Mouse (Mus musculus) CH12.LX (cell line): ENCODE results near the gene Clic4. TPM values are rescaled to one million over a fixed set of nuclear protein-coding genes. Genes with fewer than 3 reads are reported as not detected.

Experiments used
- DNase-seq: peaks from one replicate; pipeline ENCODE4 v3.0.0-alpha.2; 2013; ENCODE audit errors: extremely low read depth
- H3K27ac ChIP-seq: 2 replicates; pipeline ENCODE4 v1.5.1; 2012; ENCODE audit warnings: low read depth, mild to moderate bottlenecking, control low read depth, moderate library complexity; ENCODE audit not compliant: insufficient read depth
- H3K27me3 ChIP-seq: replicated peaks from 2 replicates; pipeline ENCODE3; 2012; ENCODE audit warnings: inconsistent platforms
- H3K36me3 ChIP-seq, 2 experiments: replicated peaks in 1 of 2; 2 replicates each; pipeline versions ENCODE3 to v1.6.1; 2012; ENCODE audit warnings: inconsistent platforms in 1 of 2, low read length in 1 of 2, mild to moderate bottlenecking in 1 of 2, mixed read lengths in 1 of 2, moderate library complexity in 1 of 2; ENCODE audit not compliant: control insufficient read depth in 1 of 2, insufficient read depth in 1 of 2
- H3K4me1 ChIP-seq, 2 experiments: 2 replicates each; pipeline ENCODE4 v1.6.1; 2012; ENCODE audit warnings: inconsistent platforms in 1 of 2, moderate library complexity in 1 of 2; ENCODE audit not compliant: insufficient read depth in 2 of 2, control insufficient read depth in 1 of 2
- H3K4me2 ChIP-seq: 2 replicates; pipeline ENCODE4 v1.6.1; 2012; ENCODE audit warnings: low read depth, mild to moderate bottlenecking, control low read depth; ENCODE audit not compliant: poor library complexity, insufficient read depth, severe bottlenecking
- H3K4me3 ChIP-seq, 3 experiments: fragments of 150-350 bp in 1 of 3; sonication (generic) in 1 of 3; replicated peaks in 1 of 3; 2 replicates each; pipeline versions ENCODE3 to v1.5.1; 2011 to 2012; ENCODE audit warnings: low read depth in 2 of 3, low read length in 2 of 3, mild to moderate bottlenecking in 2 of 3, moderate library complexity in 2 of 3, control low read depth in 1 of 3, improper control_type of control experiment in 1 of 3, inconsistent platforms in 1 of 3, mixed read lengths in 1 of 3; ENCODE audit not compliant: poor library complexity in 1 of 3
- H3K79me2 ChIP-seq: replicated peaks from 2 replicates; pipeline ENCODE4 v1.6.1; 2012; ENCODE audit warnings: mild to moderate bottlenecking, moderate library complexity; ENCODE audit not compliant: control insufficient read depth, poor library complexity, insufficient read depth, severe bottlenecking; ENCODE audit errors: extremely low read depth
- H3K9ac ChIP-seq: 2 replicates; pipeline ENCODE4 v1.6.1; 2012; ENCODE audit warnings: low read depth, mild to moderate bottlenecking, control low read depth, moderate library complexity; ENCODE audit not compliant: insufficient read depth
- H3K9me3 ChIP-seq: replicated peaks from 2 replicates; pipeline ENCODE3; 2012; ENCODE audit warnings: low read length, inconsistent platforms, mixed read lengths
- CHD1 ChIP-seq: IDR thresholded peaks from 2 replicates; pipeline ENCODE4 v1.6.1; 2012; ENCODE audit warnings: low read depth, low read length, improper control_type of control experiment, inconsistent platforms
- ELF1 ChIP-seq: IDR thresholded peaks from 2 replicates; pipeline ENCODE4 v1.6.1; 2014; ENCODE audit warnings: low read depth, mild to moderate bottlenecking, inconsistent platforms, low read length, improper control_type of control experiment
- ETS1 ChIP-seq: conservative IDR thresholded peaks from 2 replicates; pipeline ENCODE4 v1.6.1; 2012; ENCODE audit warnings: low read depth, mild to moderate bottlenecking, inconsistent platforms, low read length, improper control_type of control experiment, moderate library complexity
- HCFC1 ChIP-seq: IDR thresholded peaks from 2 replicates; pipeline ENCODE4 v1.6.1; 2012; ENCODE audit warnings: low read depth, mild to moderate bottlenecking, inconsistent platforms, low read length, improper control_type of control experiment
- JUND ChIP-seq: conservative IDR thresholded peaks from 2 replicates; pipeline ENCODE4 v1.6.1; 2011; ENCODE audit warnings: low read depth, low read length, improper control_type of control experiment
- MAZ ChIP-seq: IDR thresholded peaks from 2 replicates; pipeline ENCODE4 v1.6.1; 2012; ENCODE audit warnings: low read depth, mild to moderate bottlenecking, inconsistent platforms, low read length, improper control_type of control experiment, moderate library complexity
- MEF2A ChIP-seq: IDR thresholded peaks from 2 replicates; pipeline ENCODE4 v1.6.1; 2014; ENCODE audit warnings: low read depth, mild to moderate bottlenecking, inconsistent platforms, low read length, improper control_type of control experiment, borderline replicate concordance
- NELFE ChIP-seq: IDR thresholded peaks from 2 replicates; pipeline ENCODE4 v1.6.1; 2011; ENCODE audit warnings: low read depth, low read length, improper control_type of control experiment
- POLR2A ChIP-seq: IDR thresholded peaks from 2 replicates; pipeline ENCODE4 v1.6.1; 2011; ENCODE audit warnings: low read depth, mild to moderate bottlenecking, improper control_type of control experiment, low read length
- POLR2AphosphoS2 ChIP-seq: IDR thresholded peaks from 2 replicates; pipeline ENCODE4 v1.6.1; 2011; ENCODE audit warnings: low read depth, low read length, improper control_type of control experiment
- RAD21 ChIP-seq: IDR thresholded peaks from 2 replicates; pipeline ENCODE4 v1.6.1; 2011; ENCODE audit warnings: low read depth, mild to moderate bottlenecking, low read length, improper control_type of control experiment, moderate library complexity
- RCOR1 ChIP-seq: conservative IDR thresholded peaks from 2 replicates; pipeline ENCODE4 v1.6.1; 2012; ENCODE audit warnings: low read depth, mild to moderate bottlenecking, inconsistent platforms, low read length, improper control_type of control experiment
- TCF12 ChIP-seq: IDR thresholded peaks from 2 replicates; pipeline ENCODE4 v1.6.1; 2014; ENCODE audit warnings: low read depth, mild to moderate bottlenecking, inconsistent platforms, low read length, improper control_type of control experiment
- USF1 ChIP-seq: IDR thresholded peaks from 2 replicates; pipeline ENCODE4 v1.6.1; 2014; ENCODE audit warnings: low read depth, mild to moderate bottlenecking, inconsistent platforms, low read length, improper control_type of control experiment
- ZC3H11A ChIP-seq: IDR thresholded peaks from 2 replicates; pipeline ENCODE4 v1.6.1; 2012; ENCODE audit warnings: low read depth, mild to moderate bottlenecking, inconsistent platforms, low read length, improper control_type of control experiment
- ZMIZ1 ChIP-seq: IDR thresholded peaks from 2 replicates; pipeline ENCODE4 v1.6.1; 2012; ENCODE audit warnings: low read depth, mild to moderate bottlenecking, inconsistent platforms, low read length, improper control_type of control experiment
- dilution Hi-C: fragments of 300-500 bp; cut with MboI; formaldehyde crosslinking; loops from 2 replicates; pipeline ENCODE4 v1.14.3; 2020; ENCODE audit warnings: low sequenced_read_pairs; ENCODE audit not compliant: extremely low pct_unique_long_range_greater_than_20kb, extremely low pct_ligation_motif_present
- in situ Hi-C: fragments of 300-500 bp; cut with MboI; formaldehyde crosslinking; loops from 3 replicates; pipeline ENCODE4 v1.14.3; 2019; ENCODE audit warnings: low sequenced_read_pairs, low pct_ligation_motif_present, low pct_unique_long_range_greater_than_20kb, mixed read lengths
- polyA plus RNA-seq: library from polyadenylated mRNA; unstranded; fragments of >175 nt; gene quantifications from 2 replicates; pipeline ENCODE4 v1.2.1, GENCODE M21; 2012; ENCODE audit warnings: low read depth; ENCODE audit not compliant: insufficient read length
- total RNA-seq, 2 experiments: library from RNA; depleted of rRNA; stranded (reverse); fragments of 300-350 nt in 1 of 2; fragments of >200 nt in 1 of 2; gene quantifications; 2 replicates each; pipeline ENCODE4 v1.2.3; 2012 to 2014

Clic4 gene
- total and polyA plus RNA-seq, 3 experiments = 154 to 214 (median 199) TPM

GRCm38 (mm10) chr4:135167816-135168527 lies 104.6 kb downstream of the Clic4 start:
- no peak overlapping the region for H3K9ac ChIP-seq
- dilution Hi-C loops (no loop called here), in situ Hi-C loops (no loop called here)
- TF ChIP-seq ZC3H11A = no peak
- TF ChIP-seq CHD1 = no peak
- no peak for TF ChIP-seq NELFE
- TF ChIP-seq POLR2A = no peak
- H3K36me3 ChIP-seq = peaks cover 94 to 99% of the 10 kb centered on the region in 2 experiments
- peaks cover 0 to 22% of the 10 kb centered on the region in 2 experiments; a peak in 2 of 4 replicates for H3K4me1 ChIP-seq
- peaks cover 6% of the 10 kb centered on the region for H3K79me2 ChIP-seq
- no peaks in the 10 kb centered on the region for H3K9me3 ChIP-seq
- no peak overlapping the region for H3K27ac ChIP-seq
- no peaks in the 10 kb centered on the region for H3K27me3 ChIP-seq
- H3K4me3 ChIP-seq = no peak overlapping the region
- H3K4me2 ChIP-seq = no peak overlapping the region
- DNase-seq = no peak

GRCm38 (mm10) chr4:135166413-135167225 lies 106.0 kb downstream of the Clic4 start:
- Histone ChIP-seq H3K27ac (no peak overlapping the region), H3K9ac (no peak overlapping the region), H3K4me1 (peaks cover 3 to 34% of the 10 kb centered on the region in 2 experiments), H3K4me3 (no peak overlapping the region), H3K27me3 (no peaks in the 10 kb centered on the region), H3K36me3 (peaks cover 83 to 96% of the 10 kb centered on the region in 2 experiments), H3K9me3 (no peaks in the 10 kb centered on the region), H3K4me2 (no peak overlapping the region), H3K79me2 (peaks cover 15% of the 10 kb centered on the region)
- TF ChIP-seq MEF2A = no peak
- no peak for TF ChIP-seq POLR2AphosphoS2
- TF ChIP-seq MAZ = no peak
- no peak for TF ChIP-seq ZC3H11A
- TF ChIP-seq RCOR1 = no peak
- no peak for TF ChIP-seq ELF1
- TF ChIP-seq ETS1 = no peak
- TF ChIP-seq TCF12 = no peak
- TF ChIP-seq HCFC1 = no peak
- TF ChIP-seq JUND = no peak
- no peak for TF ChIP-seq RAD21
- TF ChIP-seq USF1 = no peak
- TF ChIP-seq ZMIZ1 = no peak
- dilution Hi-C loops = no loop called here
- no peak for DNase-seq
- in situ Hi-C loops = no loop called here
